Mouse (Mus musculus) heart, postnatal 4 days (tissue): ENCODE data around the gene Dnhd1. TPM values are rescaled to one million over a fixed set of nuclear protein-coding genes. Genes with fewer than 3 reads are reported as not detected.
"Not testable (repeated sequence)": the region's sequence is repeated elsewhere in the genome, so short reads cannot be mapped to it uniquely, and the experiment has no call there.

Experiments
- DNase-seq: peaks from one replicate; pipeline ENCODE4 v3.0.0; 2021
- total RNA-seq, 2 experiments: library from RNA; stranded (reverse); gene quantifications; 2 replicates each; pipeline ENCODE4 v1.2.3; 2021

The Dnhd1 gene
- total RNA-seq, 2 experiments from 2014 or later: 0.79 to 1.5 TPM

GRCm38 (mm10) chr7:105640233-105640893 is 10.3 kb upstream of the Dnhd1 start, which contains the start of the genes Arfip2 and Gm45799:
Arfip2 (minus strand) TSS chr7:105640416.
Gm45799 (plus strand) TSS chr7:105640552.
- peak; percentile 97 for DNase-seq

DNA sequence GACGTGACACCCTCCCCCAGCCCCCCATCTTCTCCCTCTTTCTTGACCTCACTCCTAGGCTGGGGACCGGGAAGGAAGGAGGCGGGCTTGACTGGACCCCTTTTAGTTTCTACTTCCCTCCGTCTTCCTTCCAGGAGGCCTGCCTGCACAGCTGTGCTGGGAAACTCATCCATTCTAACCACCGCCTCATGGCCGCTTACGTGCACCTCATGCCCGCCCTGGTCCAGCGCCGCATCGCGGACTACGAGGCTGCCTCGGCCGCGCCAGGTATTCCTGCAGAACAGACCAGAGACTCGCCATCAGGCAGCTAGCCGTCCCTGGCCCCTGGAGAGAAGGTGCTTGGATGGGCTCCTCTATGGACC is 9.8 kb upstream of the Dnhd1 start:
- peak; percentile 40 for DNase-seq

- DNase-seq: no peak
These were observed 8.7 kb upstream of the Dnhd1 start for GRCm38 (mm10) chr7:105641936-105642335.

GRCm38 (mm10) chr7:105685541-105686197 is 35.0 kb downstream of the Dnhd1 start:
- no peak for DNase-seq

DNA sequence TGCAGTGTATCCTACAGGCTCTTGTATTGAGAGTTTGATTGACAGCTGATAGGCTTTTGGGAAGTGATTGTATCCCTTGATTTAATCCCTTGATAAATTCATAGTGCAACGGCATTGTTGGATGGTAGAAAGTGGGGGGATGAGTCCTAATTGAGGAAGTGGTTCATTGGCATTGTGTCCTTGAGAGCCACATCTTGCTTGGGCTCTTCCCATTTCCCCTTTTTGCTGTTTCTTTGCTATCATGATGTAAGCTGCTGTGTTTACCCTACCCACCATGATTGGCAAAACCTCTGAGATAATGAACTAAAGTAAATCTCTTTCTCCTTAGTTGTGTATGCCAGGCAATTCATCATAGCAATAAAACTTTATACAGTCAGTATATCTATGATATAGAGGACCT is 40.2 kb downstream of the Dnhd1 start:
- no peak for DNase-seq

DNA sequence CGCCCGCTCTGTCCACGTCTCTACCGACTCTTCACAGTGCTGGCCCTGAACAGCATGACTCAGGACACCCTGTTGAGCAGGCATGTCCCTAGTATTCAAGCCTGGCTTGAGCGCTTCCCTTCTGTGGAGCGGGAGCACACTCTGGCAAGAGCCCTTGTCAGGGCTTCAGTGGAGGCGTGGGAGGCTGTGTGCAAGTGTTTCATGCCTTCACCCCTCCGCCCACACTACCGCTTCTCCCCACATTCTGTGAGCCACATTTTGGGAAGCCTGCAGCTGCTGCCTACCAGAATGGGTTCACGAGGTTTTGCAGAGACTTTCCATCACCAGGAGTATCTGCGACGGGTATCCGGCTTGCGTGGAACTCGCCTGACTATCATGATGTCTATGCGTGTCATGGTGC is 52.6 kb downstream of the Dnhd1 start:
- DNase-seq: no peak

GRCm38 (mm10) chr7:105703816-105704215 is 53.2 kb downstream of the Dnhd1 start:
- no peak for DNase-seq

- no peak for DNase-seq
These were observed 58.1 kb downstream of the Dnhd1 start for GRCm38 (mm10) chr7:105708733-105709132.

DNA sequence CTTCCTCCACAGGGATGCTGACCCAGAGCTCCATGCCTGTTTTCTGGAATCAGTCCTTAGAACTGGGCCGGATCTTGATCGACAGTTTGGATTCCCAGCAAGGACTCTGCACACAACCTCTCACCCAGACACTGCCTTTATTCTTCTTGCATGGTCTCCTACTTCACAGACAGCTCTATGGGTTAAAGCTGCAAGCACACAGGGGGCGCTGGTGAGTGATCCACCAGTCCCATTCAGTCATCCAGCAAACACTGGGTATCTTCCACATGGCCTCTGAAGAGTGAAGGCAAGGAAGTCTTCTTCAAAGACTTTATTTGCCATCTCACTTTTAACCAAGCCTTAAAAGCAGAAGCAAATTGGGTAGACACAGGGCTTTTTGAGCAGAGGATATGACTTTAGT is 64.7 kb downstream of the Dnhd1 start:
- no peak for DNase-seq

DNA sequence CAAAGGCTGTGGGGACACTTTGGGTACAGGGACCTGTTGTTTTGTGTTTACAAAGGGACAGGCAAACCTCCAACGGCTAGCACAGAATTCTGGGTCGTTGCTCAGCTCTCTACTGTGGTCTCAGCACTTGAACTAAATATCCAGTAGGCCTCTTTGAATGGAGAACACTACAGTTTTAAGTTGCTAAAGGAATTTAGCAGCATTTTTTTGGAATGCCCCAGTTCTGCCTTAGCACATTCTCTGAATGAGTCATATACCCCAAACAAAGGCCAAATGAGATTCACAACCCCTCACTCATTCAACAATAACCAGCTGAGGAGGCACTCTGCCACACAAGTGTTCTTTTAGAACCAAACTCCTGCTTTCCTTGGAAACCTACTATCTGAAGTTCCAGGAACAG is 71.3 kb downstream of the Dnhd1 start:
- DNase-seq: no peak

- peak; percentile 52 for DNase-seq
These were observed 75.7 kb downstream of the Dnhd1 start for GRCm38 (mm10) chr7:105726144-105726979.

- DNase-seq: no peak
These were observed 76.3 kb downstream of the Dnhd1 start for GRCm38 (mm10) chr7:105726980-105727325.

GRCm38 (mm10) chr7:105728701-105729428 is 78.2 kb downstream of the Dnhd1 start:
- no peak for DNase-seq

DNA sequence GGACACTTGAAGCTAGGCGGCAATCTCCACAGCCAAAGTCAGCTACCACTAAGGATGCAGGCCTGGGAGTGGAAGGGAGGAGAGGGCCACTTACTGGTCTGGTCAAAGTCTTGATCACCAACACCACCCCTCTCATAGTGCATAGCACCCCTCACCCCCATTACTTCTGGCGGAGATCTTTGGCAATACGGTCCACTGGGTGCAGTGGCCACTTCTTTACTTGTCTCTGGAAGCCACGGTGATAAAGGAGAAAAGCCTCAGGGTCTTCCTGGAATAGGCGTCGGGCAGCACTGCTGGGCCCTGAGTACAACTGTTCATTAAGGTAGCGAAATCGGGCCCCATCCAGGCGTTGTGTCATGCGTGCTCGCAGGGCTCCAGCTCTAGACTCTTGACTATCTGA is 83.2 kb downstream of the Dnhd1 start:
- no peak for DNase-seq

DNA sequence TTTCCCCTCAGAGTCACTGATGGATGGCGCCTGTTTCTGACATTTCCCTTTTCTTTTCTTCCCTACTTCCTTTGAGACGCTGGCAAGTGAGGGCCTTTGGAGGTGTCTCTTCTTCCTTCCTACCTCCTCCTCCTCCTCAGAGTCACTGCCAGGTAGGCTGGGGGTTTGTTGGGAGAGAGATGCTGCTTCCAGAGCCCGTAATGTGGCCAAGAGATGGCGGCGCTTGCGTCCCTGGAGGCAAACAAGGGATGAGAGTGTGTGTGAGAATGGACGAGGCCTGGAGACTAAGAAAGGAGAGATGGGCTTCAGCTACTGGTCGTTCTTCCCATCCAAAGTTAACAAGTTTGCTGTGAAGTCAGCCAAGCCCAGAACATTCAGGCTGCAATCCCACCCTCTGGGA is 84.2 kb downstream of the Dnhd1 start:
- no peak for DNase-seq

GRCm38 (mm10) chr7:105735464-105735863 is 84.8 kb downstream of the Dnhd1 start:
- DNase-seq: not testable (repeated sequence)

- peak; percentile 95 for DNase-seq
These were observed 85.8 kb downstream of the Dnhd1 start, which contains the start of gene Ilk for GRCm38 (mm10) chr7:105736264-105736901. Ilk (plus strand) TSS chr7:105736592.

GRCm38 (mm10) chr7:105736911-105737521 is 86.4 kb downstream of the Dnhd1 start, which contains the start of gene Rrp8:
Rrp8 (minus strand) TSS chr7:105737385.
- DNase-seq: peak; percentile 61

GRCm38 (mm10) chr7:105737648-105738047 is 87.0 kb downstream of the Dnhd1 start:
- no peak for DNase-seq

GRCm38 (mm10) chr7:105738286-105738685 is 87.7 kb downstream of the Dnhd1 start:
- DNase-seq: no peak

- DNase-seq: peak; percentile 81
These were observed 88.3 kb downstream of the Dnhd1 start for GRCm38 (mm10) chr7:105738948-105739347.
